Mouse (Mus musculus) midbrain, embryonic 10.5 days (tissue): ENCODE data around the gene Enc1. TPM values are rescaled to one million over a fixed set of nuclear protein-coding genes. Genes with fewer than 3 reads are reported as not detected.

ENCODE experiments used
- polyA plus RNA-seq: library from polyadenylated mRNA; unstranded; fragments of >200 nt; fragmentation: Nextera tagmentation; extraction: Ambion mirVana; gene quantifications from 2 replicates; pipeline ENCODE4 v1.2.1, GENCODE M21; 2016

Enc1 gene
- polyA plus RNA-seq, 1 experiment from 2014 or later = 7.5 TPM

Other genes starting within 250 kb of the Enc1 start
- gene 1700029F12Rik, start 206.7 kb upstream of the Enc1 start, polyA plus RNA-seq = not detected in 2 replicates
- gene Fam169a, start 173.8 kb upstream of the Enc1 start, polyA plus RNA-seq = 9.5 and 10.6 TPM in 2 replicates
- 1.3 and 1.8 TPM in 2 replicates for gene Gm6169, start 141.9 kb upstream of the Enc1 start, polyA plus RNA-seq
- gene Gfm2, start 103.2 kb upstream of the Enc1 start, polyA plus RNA-seq = 39.2 and 45.1 TPM in 2 replicates
- 57.4 and 60.5 TPM in 2 replicates for gene Nsa2, start 103.2 kb upstream of the Enc1 start, polyA plus RNA-seq
- 18.5 and 19.8 TPM in 2 replicates for gene Hexb, start 42.7 kb upstream of the Enc1 start, polyA plus RNA-seq